Mouse (Mus musculus) spleen, embryonic (tissue): ENCODE results near the gene Kif14.
"Not testable (repeated sequence)": the region's sequence is repeated elsewhere in the genome, so short reads cannot be mapped to it uniquely, and the experiment has no call there.

ENCODE experiments used
- CTCF ChIA-PET: fragments of 350-600 bp; sonication (Branson Sonifier 250); formaldehyde crosslinking; loops from one replicate; lab custom pipeline; 2022; lab: Charles Lee

The Kif14 gene

DNA sequence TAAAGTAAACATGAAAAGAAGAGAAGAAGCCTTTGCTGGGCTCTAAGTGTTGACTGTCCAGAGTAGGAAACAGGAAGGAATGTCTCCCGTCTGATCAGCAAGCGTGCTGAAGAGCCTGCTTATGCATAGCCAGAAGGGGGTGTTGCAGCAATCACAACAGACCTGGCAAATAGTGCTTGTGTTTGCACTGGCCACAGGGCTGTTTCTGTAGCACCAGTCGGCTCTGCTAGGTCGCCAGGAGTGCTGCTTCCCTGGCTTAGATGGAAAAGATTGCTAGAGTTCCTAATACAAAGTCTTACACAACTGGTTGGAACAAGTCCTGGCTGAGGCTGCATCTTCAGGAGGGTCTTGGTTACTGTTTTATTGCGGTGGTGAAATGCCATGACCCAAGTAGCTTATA, 25.5 kb downstream of the Kif14 start:
- CTCF ChIA-PET = no interaction called here

DNA sequence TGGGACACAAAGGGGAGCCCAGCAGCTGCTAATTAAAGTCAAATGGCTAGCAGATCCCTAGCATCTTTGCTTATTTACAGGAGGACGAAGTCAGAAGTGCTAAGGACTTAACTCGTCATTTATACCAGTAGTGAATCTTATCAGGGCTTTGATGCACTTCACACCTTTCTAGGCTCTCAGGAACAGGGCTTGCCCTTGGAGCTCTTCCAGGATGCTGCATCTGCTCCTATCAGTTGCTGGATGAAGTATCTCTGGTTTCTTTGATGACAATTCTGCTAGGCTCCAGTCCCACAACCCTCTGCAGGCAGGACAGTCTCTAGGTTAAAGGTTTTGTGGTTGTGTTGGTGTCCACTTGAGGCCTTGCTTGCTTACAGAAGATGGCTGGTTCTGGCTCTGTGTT, 26.1 kb downstream of the Kif14 start:
- CTCF ChIA-PET = no interaction called here

- CTCF ChIA-PET = no interaction called here
Observed at GRCm38 (mm10) chr1:136499317-136499716, 33.2 kb downstream of the Kif14 start.

DNA sequence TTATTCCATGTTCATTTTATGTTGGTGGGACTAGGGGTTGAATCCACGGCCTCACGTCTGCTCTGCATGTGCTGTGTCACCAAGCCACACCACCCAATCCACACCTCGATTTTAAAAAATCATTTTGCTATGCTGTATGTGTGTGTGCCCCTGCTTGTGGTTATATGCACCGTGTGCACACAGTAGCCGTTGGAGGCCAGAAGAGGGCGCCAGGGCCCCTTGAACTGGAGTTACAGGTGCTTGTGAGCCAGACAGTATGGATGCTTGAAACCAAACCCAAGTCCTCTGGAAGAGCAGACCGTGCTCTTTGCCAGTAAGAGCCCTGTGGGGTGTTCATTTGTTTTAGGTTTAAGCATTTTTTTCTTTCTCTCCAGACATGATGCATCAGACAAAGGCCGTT, 36.8 kb downstream of the Kif14 start:
- CTCF ChIA-PET = no interaction called here

DNA sequence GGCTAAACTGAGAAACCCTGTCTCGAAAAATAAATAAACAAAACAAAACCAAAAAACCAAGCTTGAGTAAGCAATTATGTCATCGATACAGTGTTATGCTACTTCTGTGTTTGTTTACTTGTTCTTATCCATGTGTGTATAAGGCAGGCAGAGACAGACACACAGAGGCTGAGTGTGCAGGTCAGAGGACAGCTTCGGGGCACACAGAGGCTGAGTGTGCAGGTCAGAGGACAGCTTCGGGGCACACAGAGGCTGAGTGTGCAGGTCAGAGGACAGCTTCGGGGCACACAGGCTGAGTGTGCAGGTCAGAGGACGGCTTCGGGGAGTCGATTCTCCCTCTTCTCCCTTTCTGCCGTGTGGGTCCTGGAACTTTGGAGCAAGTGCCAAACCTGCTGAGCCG, 40.1 kb downstream of the Kif14 start:
- CTCF ChIA-PET = not testable (repeated sequence)

DNA sequence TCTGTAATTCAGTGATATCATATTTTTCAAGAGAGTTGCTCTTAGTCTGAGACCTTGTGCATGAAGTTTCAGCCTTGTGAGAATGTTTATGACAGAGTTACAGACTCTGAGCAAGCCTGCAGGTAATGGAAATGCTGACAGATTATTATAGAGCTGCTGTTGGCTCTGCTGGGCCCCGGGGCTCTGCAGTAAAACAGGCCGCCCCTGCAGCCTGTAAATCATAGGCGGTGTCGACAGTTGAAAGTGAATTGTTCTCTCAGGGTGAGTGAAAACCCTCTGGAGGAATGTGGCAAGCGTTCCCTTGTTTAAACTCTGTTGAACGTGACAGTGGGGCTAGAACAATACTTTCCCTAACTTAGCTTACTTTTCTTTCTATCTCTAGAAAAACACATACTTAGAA, 46.2 kb downstream of the Kif14 start:
- CTCF ChIA-PET = no interaction called here

- CTCF ChIA-PET = no interaction called here
Observed at GRCm38 (mm10) chr1:136513181-136513580, 47.0 kb downstream of the Kif14 start.

GRCm38 (mm10) chr1:136518699-136519356, 52.7 kb downstream of the Kif14 start:
- CTCF ChIA-PET = no interaction called here

- CTCF ChIA-PET = no interaction called here
Observed at GRCm38 (mm10) chr1:136521363-136521937, 55.3 kb downstream of the Kif14 start.

DNA sequence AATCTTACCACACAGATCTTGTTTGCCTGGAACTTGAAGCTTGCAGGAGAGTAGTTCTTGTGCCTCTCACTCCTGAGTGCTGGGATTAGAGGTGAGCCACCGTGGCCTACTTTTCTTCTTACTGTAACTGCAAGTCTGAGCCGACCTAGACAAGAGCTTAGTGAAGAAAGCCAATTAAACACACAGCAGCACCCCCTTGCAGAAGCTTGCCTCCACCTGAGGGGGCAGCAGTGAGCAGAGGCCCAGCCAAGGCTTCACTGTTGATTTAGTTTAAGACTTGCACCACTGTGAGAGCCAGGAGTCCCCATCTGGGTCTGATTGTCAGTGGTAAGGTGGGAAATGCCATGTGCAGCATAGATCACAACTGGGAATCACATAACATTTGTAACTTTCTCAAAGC, 58.8 kb downstream of the Kif14 start:
- CTCF ChIA-PET = no interaction called here

DNA sequence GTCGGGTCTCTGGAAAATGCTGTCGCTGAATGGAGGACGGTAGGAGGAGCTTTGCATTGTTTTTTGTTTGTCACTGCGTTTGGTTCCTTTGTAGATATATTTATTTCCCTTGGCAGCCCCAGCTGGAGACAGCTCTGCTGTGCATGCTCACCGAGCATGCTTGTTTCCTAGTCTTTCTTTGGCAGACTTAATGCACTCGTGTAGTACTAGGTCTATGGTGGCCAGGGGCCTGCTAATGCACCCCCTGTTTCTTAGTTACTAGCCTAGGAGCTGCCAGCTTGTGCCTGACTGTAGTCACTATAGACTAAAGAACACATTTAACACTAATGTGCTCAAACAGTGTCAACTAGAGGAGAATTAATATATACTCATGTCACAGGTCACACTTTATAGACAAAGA, 59.7 kb downstream of the Kif14 start:
- CTCF ChIA-PET = interaction anchor here (0.6 kb wide), 1 partner anchor 1521 kb away, joined by 3 read pairs; no protein-coding TSS in a partner anchor

GRCm38 (mm10) chr1:136527163-136527562, 61.0 kb downstream of the Kif14 start:
- CTCF ChIA-PET = no interaction called here

- CTCF ChIA-PET = no interaction called here
Observed at GRCm38 (mm10) chr1:136532556-136532955, 66.4 kb downstream of the Kif14 start.

GRCm38 (mm10) chr1:136536947-136537346, 70.8 kb downstream of the Kif14 start:
- CTCF ChIA-PET = no interaction called here

DNA sequence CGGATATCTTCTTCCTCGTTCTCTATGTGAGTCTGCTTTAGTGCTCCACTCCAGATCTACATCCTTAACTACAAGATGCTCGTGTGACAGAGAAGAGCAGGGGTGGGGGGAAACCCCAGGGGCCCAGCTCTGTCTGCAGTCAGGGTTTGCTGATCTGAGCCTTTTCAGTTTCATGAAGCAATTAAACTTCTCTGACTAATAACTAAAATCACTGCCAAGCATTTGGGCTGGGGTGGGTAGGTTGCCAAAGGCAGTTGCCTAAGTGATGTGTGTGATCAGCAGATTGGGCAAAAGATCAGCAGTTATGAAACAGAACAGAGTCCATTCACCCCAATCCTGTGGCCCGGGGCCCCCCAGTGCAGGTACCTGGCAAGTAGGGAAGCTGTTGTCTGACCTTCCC, 72.1 kb downstream of the Kif14 start:
- CTCF ChIA-PET = interaction anchor here (0.7 kb wide), 1 partner anchor 1507 kb away, joined by 4 read pairs; no protein-coding TSS in a partner anchor

DNA sequence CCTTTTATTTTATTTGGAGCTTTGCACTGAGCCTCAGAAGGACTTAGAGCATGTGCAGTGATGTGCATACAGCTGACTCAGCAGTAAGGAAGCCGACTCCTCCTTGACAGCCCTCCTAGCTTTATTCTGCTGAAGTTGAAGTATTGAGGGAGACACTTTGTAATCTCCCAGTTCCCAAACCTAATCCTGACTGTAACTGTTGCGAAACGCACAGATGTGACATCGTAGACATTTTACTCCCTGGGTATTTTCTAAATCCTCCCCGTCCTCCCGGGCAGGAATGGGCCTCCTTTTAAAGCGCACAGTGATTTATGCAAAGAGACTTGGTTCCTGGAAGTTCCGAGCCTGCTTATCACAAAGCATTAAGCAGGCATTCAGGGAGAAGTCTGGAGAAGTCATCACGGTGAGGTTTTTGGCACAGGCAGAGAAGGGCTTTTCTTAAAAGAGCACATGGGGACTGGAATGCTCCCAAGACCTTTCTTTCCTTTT, 74.3 kb downstream of the Kif14 start:
- CTCF ChIA-PET = no interaction called here

DNA sequence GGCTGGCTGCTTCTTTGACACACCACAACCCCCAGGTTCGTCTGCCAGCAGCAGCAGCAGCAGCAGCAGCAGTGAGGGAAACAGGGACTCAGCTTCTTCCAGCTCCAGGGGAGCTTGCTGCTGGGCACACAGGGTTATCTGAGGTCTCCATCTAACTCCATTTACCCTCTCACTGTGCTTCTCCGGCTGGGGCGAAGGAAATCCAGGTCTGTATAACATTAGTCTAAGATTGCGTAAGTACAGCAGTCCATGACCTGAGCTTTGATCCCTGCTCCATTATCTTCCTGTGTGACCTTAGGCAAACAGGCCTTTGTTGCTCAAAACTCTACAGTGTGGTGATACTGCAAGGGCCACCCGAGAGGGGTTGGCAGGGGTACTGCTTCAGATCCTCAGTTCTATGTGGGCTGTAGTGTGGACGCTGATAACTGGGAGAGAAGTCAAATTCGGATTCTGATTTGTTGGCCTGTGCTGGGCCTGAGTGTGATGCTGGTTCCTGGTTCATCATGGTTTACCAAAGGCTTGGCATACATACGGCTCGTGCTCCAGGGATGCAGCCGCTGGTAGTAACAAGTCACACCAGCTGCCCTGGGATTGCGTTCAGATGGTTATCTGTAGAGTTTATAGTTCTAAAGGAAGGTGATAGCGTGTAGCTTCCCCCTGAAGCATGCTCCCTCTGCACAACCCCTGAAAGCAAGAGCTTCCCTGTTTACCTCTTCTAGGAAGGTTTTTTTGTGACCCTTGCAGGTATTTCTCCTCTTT, 75.7 kb downstream of the Kif14 start:
- CTCF ChIA-PET = no interaction called here

GRCm38 (mm10) chr1:136543920-136544319, 77.8 kb downstream of the Kif14 start:
- CTCF ChIA-PET = no interaction called here

DNA sequence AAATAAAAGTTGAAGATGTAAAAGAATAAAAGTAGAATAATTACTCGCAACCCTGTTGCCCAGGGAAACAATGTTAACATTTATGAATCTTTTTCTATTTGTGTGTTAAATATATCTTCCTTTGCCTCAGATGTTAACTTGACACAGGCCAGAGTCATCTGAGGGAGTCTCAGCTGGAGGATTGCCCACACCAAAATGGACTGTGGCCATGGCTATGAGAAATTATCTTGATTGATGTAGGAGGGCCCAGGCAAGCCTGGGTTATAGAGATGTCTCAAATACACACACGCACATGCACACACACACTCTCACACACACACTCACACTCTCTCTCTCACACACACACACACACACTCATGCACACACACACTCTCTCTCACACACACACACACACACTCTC, 80.9 kb downstream of the Kif14 start:
- CTCF ChIA-PET = no interaction called here

DNA sequence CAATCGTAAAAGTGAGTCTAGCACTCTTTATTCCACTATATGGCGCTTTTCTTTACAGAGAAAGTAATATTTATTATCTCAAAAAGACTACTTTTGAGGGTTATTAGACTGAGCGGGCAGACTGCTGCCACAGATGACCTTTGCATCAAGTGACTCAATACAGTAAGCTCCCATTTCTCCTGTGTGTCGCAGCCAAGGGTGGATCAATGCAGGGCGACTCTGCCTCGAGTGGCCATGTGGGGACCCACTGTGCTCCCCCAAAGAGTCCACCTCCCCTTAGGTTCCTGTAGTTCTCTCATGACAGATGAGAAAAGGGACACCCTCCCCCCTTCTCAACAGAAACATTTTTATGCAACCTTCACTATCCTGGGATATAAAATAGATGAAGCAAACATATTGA, 84.1 kb downstream of the Kif14 start:
- CTCF ChIA-PET = interaction anchor here (0.7 kb wide), 1 partner anchor 1482 kb away, joined by 4 read pairs; no protein-coding TSS in a partner anchor

DNA sequence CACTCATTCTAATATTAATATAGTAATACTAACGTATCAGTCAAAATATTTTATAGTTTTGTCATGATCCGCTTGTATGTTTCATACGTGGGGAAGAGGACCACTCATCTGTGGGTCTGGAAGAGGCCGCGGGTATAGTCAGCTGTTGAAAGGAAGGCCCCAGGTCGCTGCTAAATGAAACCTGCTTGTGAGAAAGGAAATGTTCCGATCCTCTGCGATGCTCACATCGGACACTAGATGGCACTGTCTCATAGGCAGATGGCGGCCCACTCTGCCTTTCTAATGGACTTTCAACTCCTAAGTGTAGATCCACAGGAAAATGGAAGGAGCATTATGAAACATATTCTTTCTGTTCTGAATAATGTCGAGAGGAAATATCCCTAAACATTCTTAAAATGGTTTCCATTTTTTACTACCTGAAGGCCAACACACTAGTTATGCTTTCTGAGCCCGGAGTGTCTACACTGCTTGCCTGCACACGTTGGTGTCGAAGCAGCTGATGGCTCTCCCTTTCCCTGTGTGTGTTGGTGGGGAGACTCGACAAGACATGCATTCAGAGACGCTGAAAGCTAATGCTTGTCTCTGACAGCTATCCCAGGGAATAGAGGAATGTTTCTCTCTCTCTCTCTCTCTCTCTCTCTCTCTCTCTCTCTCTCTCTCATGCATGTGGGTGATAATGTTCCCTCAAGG, 84.9 kb downstream of the Kif14 start:
- CTCF ChIA-PET = interaction anchor here (0.6 to 1.0 kb wide), 6 partner anchors 68 to 277 kb away, joined by 3 to 5 read pairs (median 4); no protein-coding TSS in a partner anchor

GRCm38 (mm10) chr1:136554686-136555085, 88.5 kb downstream of the Kif14 start:
- CTCF ChIA-PET = no interaction called here
